Mouse (Mus musculus) ovary, adult 18-20 months (tissue): ENCODE measurements around the gene Prkrip1.

Experiments used
- DNase-seq: peaks from one replicate; pipeline ENCODE4 v3.0.0; 2022; ENCODE audit warnings: low spot score, mixed read lengths

The Prkrip1 gene

GRCm38 (mm10) chr5:136198474-136199391, at the start of gene Prkrip1:
Prkrip1 (minus strand) TSS chr5:136198963.
- peak; percentile 87 for DNase-seq

DNA sequence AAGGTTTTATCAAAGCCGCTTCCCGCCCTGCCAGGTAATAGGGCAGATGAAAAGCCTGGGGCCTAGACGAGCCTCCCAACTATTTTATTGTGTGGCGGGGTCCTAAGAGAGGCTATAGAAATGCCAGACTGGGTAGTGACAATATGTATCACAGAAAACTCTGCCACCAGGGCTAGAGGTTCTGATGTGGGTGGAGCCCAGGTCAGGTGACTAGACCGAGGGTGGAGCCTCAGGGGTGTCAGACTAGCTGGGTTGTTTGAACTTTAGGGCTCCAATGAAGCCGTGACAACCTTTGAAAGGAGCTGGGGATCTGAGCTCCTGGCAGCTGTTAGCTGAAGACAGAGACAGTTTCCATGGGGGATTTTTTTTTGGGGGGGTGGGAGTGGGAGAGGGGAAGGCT, 49.7 kb upstream of the Prkrip1 start:
- no peak for DNase-seq

GRCm38 (mm10) chr5:136246452-136246838, 47.7 kb upstream of the Prkrip1 start, which contains the start of gene Sh2b2:
Sh2b2 (minus strand) TSS chr5:136246556.
- no peak for DNase-seq

- no peak for DNase-seq
Observed at GRCm38 (mm10) chr5:136245541-136246451, 47.0 kb upstream of the Prkrip1 start.

DNA sequence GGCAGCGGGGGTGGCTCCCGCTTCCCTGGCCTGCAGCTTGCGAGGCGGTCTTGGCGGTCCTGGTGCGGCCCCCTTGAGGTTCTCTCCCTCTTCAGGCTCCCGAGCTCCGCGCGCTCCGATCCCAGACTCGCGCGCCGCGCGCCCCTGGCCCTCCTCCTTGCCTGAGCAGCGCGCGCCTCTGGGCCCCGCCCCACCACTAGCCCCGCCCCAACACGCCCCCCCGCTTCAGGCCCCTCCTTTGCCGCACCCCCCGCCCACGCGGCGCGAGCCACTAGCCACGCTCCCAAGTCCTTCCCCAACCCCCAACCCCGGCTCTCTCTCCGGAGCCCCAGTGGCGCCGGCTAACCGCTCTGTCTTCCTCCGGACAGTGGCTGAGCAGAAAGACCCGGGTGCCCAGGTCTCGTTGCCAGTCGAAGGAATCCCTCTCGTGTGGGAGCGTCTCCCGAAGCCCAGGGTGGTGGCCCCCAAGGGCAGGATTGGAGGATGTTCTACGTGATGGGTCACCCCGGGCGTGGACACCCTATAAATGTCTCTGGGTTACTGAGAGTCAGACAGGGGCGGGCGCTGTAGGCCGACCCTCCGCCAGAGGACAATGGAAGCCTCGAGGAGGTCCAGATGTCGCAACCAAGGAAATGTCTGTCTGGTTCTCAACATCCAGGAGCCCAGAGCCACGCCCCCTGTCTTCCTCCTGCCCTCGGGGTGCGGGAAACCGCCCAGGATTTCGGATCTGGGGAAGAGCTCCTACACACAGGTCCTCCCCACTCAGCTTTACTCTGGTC, 46.2 kb upstream of the Prkrip1 start:
- DNase-seq = peak; percentile 71

DNA sequence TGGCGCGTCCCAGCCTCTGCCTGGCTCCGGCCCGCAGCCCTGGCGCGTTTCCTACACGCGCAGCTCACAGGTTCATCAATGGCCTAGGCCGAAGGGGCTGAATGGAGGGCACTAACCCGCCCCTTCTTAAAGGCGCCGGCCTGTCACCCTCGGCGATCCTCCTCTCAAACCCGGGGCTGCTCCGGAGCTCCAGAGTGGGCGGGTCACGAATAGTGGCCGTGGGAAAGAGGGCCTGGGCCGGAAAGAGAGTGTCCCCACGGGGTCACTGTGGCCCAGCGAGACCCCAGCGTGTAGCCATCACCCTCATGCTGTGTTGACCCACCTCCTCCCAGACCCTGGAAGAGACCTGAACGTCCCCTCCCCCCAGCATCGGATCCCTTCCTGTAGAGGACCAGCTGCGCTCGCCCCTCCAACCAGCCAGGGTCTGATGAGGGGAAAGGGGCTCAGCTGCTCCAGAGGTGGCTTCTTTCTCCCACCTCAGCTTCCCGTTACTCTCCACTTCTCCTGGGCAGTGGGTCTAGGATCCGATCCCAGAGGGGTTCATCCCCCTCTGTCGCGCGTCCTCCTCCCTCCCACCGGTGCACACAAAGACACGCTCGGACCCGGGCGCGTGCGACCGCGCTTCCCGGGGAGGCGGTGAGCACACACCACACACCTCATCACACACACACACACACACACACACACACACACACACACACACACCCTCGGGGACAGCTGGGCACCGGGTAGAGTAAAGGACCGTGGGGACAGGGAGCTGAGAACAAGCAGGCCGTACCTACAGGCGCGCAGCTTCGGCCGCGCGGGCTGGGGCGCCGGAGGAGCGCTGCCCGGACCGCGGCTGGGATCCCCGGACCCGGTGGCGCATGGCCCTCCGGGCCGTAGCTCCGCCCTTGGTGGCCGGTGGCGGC, 45.3 kb upstream of the Prkrip1 start:
- DNase-seq = no peak

GRCm38 (mm10) chr5:136241161-136241560, 42.4 kb upstream of the Prkrip1 start:
- DNase-seq = no peak

- no peak for DNase-seq
Observed at GRCm38 (mm10) chr5:136240381-136240780, 41.6 kb upstream of the Prkrip1 start.

GRCm38 (mm10) chr5:136237607-136238006, 38.8 kb upstream of the Prkrip1 start:
- DNase-seq = no peak

- peak; percentile 44 for DNase-seq
Observed at GRCm38 (mm10) chr5:136236611-136237010, 37.8 kb upstream of the Prkrip1 start.

GRCm38 (mm10) chr5:136230348-136231035, 31.7 kb upstream of the Prkrip1 start:
- DNase-seq = no peak

DNA sequence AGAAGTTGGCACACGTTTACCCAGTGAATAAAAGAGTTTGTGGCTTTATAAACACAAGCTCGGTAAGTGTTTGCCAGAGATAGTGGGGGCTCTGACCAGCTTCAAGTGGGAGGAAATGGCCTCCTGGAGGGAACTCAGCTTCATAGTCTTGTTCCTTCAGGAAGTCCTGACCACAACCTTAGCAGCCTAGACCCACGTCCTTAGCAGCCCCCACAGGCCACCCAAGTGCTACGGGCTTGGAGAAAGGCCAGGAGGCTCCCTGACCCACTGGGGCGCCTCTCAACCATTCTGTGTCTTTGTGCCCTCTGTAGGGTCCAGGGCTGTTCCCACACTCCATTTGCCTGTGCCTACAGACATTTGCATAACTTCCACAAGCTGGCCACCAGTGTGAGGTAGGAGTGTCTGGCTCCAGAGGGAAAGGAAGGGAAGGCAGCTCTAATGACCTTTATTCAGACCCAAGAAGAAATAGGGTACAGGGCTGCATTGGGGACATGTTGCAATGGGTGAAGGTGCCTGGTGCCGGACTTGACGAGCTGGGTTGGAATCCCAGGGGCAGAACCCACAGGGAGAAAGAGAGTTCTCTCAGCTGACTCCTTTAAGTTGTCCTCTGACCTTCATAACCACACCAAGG, 27.6 kb upstream of the Prkrip1 start:
- DNase-seq = no peak

GRCm38 (mm10) chr5:136218585-136218984, 19.8 kb upstream of the Prkrip1 start:
- DNase-seq = no peak

DNA sequence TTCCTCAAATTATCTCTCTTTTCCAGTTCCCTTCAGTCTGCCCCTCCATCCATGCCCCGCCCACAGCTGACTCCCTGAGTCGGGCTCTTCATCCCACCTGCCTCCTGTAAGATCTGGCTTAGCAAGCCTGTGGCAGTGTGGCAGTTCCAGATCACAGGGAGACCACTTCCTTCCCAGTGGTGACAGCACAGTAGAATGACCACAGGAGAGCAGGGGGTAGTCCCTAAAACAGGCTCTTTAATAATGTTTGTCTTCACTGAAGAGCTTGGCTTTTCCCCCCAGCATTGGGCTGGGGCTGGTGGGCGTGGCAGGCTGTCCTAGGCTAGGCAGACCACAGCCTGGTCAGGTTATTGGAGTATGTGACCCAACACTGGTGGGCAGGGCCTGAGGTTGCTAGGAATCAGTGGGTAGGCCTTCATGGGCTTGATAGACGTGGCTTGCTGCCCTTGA, 19.2 kb upstream of the Prkrip1 start:
- no peak for DNase-seq

DNA sequence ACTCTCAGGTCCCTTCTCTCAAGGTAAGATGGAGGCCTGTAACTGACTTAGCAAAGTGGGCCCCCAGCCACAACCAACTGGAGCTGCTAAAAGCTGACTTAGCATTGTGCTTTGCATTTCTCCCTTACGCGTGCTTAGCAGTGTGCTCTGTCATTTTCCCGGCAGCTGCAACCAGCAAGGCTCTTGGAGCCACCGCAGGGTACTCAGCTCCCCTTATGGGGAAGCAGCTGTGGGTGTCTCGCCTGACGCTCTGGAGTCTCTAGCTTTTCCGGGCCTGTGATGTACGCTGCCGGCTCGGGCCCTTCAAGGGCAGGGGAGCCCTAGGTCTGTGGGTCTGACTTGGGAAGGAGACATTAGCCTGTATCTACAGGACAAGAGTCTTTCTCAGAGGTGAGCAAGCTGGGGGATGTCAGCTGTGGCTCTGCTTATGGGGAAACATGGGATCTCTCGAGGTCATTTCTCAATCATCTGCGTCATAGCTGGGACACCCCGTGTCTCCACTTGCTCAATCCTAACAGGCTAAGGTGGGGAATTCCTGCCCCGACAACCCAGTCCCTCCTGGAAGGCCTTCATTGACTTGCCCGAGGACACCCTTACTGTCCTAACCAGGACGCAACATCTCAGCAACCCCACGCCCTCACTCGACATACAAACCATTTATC, 18.4 kb upstream of the Prkrip1 start:
- DNase-seq = no peak

- DNase-seq = no peak
Observed at GRCm38 (mm10) chr5:136215958-136216357, 17.2 kb upstream of the Prkrip1 start.

DNA sequence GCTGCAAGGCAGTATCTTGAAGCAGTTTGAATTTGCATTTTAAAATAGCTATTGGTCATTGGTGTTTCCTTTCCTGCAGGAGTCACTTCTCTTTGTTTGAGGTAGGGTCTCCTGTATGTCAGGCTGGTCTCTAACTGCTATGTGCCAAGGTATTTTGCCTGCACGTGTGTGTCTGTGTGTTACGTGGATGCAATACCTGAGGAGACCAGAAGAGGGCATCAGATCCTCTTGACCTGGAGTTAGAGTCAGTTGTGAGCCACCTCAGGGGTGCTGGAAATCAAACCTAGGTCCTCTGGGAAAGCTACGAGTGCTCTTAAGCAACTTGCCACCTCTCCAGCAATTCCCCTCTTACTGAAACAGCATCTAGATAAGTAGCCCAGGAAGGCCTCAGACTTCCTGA, 16.4 kb upstream of the Prkrip1 start:
- DNase-seq = no peak

- no peak for DNase-seq
Observed at GRCm38 (mm10) chr5:136213716-136214115, 15.0 kb upstream of the Prkrip1 start.

DNA sequence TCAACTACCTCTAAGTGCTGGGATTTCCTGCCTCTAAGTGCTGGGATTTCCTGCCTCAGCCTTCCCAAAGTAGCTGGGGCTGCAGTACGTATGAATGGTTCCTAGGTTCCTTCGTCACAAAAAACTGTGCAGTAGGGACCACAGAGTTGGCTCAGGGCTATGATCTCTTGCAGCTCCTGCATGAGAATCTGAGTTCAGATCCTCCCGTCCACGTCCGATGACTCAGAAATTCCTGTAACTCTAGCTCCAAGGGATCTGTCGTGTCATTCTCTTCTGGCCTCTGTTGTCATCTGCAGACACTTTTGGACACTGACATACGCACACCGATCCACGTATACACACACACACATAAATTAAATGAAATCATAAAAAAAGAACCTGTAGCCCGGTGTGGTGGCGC, 14.0 kb upstream of the Prkrip1 start:
- no peak for DNase-seq
